Mouse (Mus musculus): ENCODE results near the gene Slc32a1.

Gene Slc32a1

DNA sequence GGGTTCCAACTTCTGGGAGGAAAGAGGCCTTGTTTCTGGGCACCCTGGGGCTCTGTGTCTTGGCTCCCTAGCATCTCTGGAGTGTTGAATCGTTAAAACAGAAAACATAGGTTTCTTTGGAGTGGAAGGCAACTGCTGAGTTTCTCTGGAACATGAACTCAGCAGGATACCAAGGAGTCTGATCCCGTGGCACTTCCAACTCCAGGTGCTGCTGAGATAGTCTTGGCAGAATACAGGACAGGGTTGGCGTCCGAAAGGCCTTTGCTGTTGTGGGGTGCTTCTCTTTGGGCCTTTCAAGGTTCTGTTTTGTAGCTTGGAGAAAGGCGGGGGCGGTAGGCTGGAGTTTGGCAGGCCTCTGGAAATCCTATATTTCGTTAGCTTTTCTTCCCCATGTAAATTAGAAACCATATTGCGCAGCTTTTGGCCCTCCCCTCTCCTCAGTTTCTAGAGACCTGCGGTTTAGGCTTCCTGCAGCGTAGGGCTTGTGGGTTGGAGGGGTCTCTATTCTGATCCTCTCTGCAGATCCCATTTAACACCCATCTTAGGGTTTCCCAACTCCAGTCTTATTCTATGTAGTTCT lies 2.2 kb downstream of the Slc32a1 start:
- ATAC-seq (ENCODE audit: low TSS enrichment), result no peak

DNA sequence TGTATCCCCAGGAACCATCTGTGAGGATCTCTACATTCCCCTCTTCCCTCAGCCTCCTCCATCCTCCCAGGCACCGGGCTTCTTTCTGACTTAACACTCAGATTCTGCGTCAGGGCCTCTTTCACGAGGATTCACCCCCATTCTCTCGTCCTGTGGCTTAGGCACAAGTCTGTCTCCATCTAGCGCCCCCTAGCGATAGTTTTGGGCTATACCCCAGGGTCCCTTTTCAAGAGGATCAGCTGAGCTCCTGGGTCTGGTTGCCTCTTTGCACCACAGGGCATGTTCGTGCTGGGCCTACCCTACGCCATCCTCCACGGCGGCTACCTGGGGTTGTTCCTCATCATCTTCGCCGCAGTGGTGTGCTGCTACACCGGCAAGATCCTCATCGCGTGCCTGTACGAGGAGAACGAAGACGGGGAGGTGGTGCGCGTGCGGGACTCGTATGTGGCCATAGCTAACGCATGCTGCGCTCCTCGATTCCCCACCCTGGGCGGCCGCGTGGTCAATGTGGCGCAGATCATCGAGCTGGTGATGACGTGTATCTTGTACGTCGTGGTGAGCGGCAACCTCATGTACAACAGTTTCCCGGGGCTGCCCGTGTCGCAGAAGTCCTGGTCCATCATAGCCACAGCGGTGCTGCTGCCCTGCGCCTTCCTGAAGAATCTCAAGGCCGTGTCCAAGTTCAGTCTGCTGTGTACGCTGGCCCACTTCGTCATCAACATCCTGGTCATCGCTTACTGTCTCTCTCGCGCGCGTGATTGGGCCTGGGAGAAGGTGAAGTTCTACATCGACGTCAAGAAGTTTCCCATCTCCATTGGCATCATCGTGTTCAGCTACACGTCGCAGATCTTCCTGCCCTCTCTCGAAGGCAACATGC lies 3.2 kb downstream of the Slc32a1 start:
- peak; percentile 20; the same call in 1 of the 2 replicates for ATAC-seq (ENCODE audit: low TSS enrichment)

DNA sequence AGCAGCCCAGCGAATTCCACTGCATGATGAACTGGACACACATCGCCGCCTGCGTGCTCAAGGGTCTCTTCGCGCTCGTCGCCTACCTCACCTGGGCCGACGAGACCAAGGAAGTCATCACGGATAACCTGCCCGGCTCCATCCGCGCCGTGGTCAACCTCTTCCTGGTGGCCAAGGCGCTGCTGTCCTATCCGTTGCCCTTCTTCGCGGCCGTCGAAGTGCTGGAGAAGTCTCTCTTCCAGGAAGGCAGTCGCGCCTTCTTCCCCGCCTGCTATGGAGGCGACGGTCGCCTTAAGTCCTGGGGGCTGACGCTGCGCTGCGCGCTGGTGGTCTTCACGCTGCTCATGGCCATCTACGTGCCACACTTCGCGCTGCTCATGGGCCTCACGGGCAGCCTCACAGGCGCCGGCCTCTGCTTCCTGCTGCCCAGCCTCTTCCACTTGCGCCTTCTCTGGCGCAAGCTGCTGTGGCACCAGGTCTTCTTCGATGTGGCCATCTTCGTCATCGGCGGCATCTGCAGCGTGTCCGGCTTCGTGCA lies 3.9 kb downstream of the Slc32a1 start:
- ATAC-seq (ENCODE audit: low TSS enrichment), result no peak

DNA sequence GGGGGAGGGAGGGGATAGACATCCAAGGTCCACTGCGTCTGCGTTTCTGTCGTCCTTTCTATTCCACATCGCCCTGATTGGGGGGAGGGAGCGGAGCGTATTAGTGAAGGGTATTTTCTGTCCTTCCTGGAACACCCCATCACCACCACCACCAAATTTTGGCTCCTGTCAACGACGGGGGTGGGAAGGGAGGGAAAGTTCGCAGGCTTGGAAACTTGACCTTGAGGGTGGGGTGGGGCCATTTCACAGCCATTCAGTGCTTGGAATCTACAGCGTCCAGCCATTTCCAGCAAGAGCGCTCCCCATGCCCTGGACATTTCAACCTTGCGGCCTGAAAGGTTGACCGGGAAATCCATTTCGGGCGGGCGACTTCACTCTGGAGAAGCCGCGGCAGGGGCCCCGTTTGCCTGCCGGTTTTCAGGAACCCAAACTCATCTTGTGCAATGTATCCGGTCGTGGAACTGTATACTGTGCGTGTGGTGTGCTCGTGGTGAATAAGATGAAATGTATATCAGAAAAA lies 4.7 kb downstream of the Slc32a1 start:
- no peak for ATAC-seq (ENCODE audit: low TSS enrichment)

DNA sequence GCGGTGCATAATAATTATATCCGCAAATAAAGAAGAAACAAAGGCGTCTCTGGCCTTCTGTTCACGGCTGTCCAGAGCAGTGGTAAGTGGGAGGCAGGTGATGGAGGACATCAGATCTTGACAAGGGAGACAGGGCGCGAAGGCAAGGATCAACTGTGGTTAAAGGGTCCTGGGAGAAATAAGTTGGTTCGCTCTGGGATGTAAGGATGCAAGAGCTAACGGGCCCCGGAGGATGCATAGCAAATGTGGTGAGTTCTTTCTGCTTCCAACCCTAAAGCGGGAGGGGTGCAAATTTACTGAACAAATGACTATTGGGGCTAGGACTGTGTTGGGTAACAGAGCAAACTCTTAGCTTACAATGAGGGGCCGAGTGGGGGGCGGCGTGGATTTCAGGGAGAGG lies 5.1 kb downstream of the Slc32a1 start:
- ATAC-seq (ENCODE audit: low TSS enrichment), result no peak

DNA sequence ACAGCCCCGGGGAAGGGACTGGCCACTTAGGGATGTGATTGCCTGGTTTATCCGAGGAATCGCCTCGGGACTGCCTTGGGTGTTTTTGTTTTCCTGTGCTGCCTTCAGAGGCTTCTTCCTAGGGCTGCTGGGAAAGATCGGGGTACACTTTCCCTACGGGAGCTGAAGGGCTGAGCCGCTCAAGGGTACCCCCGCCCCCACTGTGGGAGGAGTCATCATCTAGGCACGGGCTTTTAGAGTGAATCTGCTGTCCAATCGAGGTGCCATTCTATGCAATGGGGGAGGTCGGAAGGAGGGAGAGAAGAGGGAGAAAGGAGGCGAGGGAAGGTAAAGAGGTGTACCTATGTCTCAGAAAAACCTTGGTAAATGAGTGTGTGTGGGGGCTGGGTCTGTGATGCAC lies 5.7 kb downstream of the Slc32a1 start:
- peak; percentile 62; the same call in 1 of the 2 replicates for ATAC-seq (ENCODE audit: low TSS enrichment)

DNA sequence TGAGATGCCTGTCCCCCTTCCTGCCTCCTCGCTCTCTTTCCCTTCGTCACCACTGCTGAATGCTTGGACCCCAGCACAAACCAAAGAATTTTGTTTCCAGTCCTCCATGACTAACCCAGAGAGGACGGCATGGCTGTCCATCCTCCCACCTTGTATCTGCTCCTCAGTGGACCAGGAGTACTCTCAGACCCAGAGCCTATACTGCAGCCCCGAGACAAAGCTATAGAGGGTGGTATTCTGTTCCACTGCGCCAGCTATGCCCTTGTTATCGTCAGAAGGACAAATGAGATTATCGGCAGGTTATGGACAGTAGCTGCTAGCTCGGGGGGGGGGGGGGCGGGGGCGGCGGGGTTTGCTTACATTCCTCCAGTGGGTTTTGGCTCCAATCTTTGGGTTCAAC lies 6.2 kb downstream of the Slc32a1 start:
- ATAC-seq (ENCODE audit: low TSS enrichment), result no peak

DNA sequence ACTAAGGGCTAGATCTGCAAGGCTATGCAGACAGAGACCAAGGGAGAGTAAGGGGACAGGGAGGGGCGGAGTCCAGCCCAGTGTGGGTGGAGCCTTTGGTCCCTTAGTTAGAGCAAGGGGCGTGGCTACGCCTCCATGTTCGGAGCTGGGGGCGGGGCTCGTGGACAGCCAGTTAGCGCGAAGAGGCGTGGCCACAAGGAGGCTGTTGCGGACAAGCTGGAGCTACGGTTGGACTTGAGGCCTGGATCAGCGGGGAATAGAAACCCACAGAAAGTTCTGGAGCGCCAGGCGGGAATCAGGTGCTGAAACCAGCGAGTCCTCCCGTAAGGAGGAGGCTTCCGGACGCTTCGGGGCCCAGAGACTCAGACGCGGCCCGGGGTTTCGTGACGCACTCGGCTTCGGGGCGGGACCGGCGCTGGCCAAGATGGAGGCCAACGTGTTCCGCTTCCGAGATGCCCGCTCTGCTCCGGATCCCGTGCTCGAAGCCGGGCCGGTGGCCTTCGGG lies 14.2 kb downstream of the Slc32a1 start, which contains the start of gene Actr5:
Actr5 (plus strand) TSS at position 171 of the 505 bp plus-strand sequence.
- peak; percentile 87 for ATAC-seq (ENCODE audit: low TSS enrichment)

DNA sequence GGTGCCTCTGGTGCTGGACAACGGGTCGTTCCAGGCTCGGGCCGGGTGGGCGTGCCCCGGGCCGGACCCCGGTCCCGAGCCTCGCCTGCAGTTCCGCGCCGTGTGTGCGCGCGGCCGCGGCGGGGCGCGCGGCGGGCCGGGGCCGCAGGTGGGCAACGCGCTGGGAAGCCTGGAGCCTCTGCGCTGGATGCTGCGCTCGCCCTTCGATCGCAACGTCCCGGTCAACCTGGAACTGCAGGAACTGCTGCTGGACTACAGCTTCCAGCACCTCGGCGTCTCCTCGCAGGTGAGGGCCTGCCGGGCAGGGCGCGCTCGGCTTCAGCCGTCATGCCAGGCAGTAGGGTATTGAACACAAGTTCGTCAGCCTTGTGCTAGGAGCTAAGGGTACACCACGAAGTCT lies 14.7 kb downstream of the Slc32a1 start:
- peak; percentile 48 for ATAC-seq (ENCODE audit: low TSS enrichment)

DNA sequence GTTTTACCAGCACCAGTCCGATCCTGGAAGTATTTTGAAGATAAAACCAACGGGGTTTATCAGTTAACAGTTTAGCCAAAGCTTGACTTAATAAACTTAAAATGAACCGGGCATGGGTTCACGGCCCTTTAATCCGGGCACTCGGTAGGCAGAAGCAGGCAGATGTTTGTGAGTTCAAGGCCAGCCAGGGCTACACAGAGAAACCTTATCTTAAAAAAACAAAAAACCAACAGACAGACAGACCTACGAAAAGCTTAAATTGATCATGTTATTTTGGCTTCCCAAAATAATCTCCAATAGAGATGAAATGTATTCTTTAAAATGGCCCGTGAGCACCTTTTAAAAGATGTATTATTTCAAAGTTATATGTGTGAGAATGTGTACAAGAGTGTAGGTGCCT lies 15.1 kb downstream of the Slc32a1 start:
- ATAC-seq (ENCODE audit: low TSS enrichment), result no peak

DNA sequence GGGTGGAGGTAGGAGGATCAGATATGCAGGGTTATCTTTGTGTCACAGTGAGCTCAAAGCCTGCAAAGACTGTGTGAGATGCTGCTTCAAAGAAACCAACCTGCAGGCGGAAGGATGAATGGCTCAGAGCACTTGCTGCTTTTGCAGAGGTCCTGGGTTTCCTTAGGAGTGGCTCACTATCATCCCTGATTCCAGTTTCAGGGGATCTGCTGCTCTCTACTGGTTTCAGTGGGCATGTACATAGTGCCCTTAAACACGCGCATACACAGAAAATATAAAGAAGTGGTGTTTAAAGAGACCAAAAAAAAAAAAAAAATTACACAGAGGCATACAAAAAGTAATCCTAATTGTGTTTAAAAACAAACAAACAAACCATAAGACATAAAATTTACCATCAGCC lies 18.3 kb downstream of the Slc32a1 start:
- peak; percentile 47; the same call in 1 of the 2 replicates for ATAC-seq (ENCODE audit: low TSS enrichment)

DNA sequence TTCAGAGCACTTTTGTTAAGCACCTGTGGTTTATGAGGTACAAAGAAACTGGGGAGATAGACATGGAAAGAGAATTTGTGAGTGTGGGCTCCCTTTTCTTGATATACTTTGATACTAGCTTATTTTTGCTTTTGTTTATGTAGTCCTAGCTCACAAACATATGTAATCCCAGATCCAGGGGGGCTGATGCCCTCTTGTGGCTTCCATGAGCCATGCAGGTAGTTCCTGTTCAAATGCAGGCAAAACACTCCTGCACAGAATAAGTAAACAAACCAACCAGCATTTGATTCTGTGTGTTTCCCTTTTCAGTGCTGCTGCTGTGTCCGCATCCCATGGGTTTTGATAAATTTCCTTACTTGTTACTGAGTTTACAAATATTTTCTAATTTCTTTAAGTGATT lies 18.8 kb downstream of the Slc32a1 start:
- ATAC-seq (ENCODE audit: low TSS enrichment), result no peak; the same call in 1 of the 2 replicates

DNA sequence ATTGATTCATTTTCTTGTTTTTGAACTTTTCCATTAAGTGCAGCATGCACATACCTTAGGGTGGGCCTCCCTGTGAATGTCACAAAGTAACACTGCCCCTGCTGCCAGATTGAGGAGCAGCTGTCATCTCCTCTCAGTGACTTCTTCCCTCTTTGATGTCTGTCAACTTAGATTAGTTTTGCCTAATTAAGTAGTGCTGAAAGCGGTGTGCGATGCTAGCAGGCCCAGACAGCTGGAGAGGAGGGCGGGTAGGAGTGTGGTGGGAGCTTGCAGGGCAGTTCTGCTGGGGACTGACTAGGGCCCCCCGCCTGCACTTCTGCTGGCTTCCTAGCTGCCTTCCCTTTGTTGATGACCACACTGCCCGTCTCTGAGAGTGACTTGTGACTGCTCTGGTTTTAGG lies 21.3 kb downstream of the Slc32a1 start:
- no peak for ATAC-seq (ENCODE audit: low TSS enrichment)

DNA sequence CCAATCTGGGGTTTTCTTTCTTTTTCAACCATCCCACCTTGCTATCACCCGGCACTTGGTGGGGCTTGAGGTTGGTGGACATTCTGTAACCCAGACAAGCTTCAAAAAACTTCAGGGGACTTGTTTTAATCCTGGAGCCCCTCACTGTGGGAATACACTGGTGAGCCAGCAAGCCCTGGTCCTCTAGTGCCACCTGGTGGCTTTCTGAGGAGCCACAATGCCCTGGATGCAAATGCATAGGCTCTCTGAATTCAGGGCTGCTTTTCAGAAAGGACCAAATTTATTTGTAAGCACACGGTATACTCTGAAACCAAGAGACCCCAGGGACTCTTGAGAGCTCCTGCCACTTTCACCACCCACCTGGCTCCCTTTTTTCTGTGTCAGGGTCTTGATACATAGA lies 31.3 kb downstream of the Slc32a1 start:
- peak; percentile 53 for ATAC-seq (ENCODE audit: low TSS enrichment)

DNA sequence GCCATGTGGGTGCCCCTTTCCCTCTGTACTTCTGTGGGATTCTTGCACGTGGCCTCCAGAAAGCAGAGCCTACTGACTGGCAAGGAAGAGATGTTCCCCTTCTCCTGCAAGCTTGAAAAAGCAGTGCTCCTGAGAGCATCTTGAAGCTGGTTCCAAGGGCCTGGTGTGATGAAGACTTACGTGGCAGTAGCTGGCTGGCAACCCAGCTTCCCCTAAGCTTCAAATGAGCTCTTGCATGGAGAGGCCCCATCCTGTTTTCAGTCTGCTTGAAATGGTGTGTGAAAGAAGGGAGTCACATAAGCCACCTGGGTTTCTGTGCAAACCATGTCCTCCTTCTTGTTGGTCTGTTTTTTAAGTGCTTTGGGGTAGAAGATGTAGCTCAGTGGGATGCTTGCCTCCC lies 32.0 kb downstream of the Slc32a1 start:
- peak; percentile 51 for ATAC-seq (ENCODE audit: low TSS enrichment)

DNA sequence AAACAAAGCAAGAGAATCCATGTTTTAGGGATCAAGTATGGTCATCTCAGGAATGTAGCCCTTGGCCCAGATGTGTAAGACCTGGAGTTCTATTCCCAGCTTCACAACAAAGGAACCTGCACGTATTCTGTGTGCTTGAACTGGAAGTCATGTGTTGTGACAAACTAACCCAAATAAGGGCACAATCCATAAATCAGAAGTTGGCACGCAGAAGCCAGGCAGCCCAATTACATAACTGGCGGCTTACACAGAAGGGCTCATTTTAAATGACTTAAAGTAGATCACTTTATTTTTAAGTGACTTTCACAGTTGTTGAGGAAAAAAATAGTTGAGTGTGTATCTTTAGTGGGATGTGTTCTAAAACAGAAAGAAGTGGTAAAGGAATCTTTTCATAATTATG lies 33.2 kb downstream of the Slc32a1 start:
- ATAC-seq (ENCODE audit: low TSS enrichment), result peak; percentile 29

DNA sequence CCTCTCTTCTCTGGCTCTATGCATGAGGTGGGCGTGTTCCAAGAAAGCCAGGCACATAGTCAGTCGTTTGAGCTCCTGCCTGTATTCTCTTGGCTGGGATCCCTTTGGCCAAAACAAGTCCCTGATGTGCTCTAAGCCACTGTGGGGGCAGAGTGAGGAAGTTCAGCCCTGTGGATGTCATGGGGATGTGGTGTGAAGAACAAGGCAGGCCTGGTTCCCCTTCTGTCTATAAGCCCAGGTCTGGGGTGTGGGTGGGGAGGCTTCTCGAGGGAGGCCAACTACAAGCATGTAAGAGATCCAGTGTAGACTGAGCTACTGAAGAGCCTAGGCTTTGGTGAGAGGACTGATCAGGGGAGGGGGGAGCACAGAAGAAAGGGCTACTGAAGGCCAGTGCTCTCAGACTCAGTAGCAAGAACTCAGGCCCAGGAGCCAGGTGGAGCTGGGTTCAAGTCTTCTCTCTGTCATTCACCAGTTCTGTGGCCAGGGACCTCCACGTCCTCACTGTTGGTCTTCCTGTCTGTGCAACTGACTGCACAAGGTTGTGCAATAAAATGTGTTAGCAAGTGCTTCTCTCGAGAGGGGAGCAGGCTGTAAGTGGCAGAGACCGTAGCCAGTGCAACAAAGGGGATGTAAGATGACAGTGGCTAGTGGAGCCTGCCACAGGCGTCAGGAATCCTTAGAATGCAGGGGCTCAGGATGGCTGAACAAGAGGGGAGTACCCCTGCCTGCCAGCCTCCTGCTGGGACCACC lies 40.8 kb downstream of the Slc32a1 start:
- ATAC-seq (ENCODE audit: low TSS enrichment), result no peak

DNA sequence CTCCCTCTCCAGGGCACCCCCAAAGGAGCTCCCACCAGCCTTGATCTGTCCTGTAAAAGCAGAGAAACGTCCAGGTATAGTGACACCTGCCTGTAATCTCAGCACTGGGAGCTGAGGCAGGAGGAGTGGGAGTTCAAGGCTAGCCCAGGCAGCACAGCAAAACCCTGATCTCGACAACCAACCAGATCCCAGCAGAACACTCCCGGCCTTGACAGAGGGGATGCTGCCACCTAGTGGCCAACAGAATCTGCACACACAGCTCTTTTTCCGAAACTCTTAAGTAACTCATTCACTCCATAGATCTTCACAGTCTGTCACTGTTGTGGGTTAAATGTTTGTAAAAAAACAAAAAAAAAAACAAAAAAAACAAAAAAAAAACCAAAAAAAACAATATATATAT lies 42.4 kb downstream of the Slc32a1 start:
- ATAC-seq (ENCODE audit: low TSS enrichment), result peak; percentile 82

DNA sequence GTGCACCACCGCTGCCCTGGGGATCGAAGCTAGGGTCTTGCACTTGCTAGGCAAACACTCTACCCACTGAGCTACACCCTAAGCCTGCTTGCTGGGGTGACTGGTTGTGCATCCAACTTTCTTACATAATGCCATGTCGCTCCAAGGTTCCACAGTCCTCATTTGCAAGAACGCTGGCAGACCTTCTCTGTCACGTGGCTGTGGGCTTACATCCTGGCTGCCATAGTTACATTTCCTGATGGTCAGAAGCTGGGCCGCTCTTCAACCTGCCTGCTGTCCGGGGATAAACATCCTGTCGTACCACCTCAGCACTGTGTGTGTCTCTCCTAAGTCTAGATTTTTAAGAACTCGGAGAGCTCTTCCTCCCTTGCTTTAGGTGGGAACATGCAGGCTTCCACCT lies 44.1 kb downstream of the Slc32a1 start:
- ATAC-seq (ENCODE audit: low TSS enrichment), result peak; percentile 51

DNA sequence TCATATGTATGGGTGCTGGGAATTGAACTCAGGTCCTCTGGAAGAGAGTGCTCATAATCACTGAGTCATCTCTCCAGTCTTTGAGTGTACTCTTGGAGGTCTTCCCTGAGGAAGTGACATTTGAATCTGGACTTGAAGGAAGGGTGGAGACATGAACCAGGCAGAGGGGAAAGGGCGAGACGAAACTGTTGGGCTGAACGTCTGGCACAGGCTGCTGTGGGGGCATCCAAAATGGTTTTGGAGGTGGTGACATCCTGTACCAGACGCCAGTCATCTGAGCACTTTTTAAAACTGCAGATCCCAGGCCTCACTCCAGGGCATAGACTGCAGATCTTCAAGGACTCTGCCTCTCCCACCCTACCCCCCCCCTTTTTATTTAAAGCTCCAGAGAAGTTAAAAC lies 45.2 kb downstream of the Slc32a1 start:
- no peak for ATAC-seq (ENCODE audit: low TSS enrichment)

DNA sequence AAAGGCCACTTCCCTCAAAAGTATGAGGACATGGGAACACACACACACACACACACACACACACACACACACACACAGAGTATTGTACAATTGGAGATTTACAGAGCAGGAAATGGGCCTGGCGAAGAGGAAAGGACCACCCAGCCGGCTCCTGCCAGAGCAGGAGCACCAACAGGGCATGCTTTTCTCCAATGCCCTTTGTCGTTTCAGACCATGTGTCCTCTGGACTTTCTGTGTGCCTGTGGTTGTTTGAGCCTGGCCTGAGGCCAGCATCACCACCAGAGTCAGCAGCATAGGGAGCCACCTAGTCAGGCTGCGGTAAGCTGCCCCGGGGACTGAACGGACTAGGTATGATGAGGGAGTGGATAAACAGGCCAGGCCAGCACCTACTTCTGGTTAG lies 48.3 kb downstream of the Slc32a1 start:
- no peak for ATAC-seq (ENCODE audit: low TSS enrichment)

DNA sequence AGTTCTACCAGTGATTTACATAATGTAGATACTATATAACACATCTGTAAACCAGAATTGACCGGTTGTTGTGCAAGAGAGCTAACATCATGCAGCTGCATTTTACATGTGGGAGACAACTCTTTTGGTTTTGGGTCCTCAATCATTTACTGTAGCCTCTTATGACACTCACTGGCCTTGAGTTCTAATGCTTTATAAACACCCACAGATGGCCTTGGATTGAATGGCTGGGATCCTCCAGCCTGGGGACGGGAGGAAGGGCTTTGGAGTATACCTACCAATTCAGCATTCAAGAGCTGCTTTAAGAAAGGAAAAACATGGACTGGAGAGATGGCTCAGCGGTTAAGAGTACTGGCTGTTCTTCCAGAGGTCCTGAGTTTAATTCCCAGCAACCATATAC lies 48.8 kb downstream of the Slc32a1 start:
- ATAC-seq (ENCODE audit: low TSS enrichment), result no peak
